Mouse (Mus musculus): ENCODE data around the gene Dapk3. TPM values are rescaled to one million over a fixed set of nuclear protein-coding genes. Genes with fewer than 3 reads are reported as not detected.
"Not testable (repeated sequence)": the region's sequence is repeated elsewhere in the genome, so short reads cannot be mapped to it uniquely, and the experiment has no call there.

Dapk3 gene
- total and polyA plus RNA-seq, 2 experiments from 2014 or later = 56.7 to 60.9 TPM

DNA sequence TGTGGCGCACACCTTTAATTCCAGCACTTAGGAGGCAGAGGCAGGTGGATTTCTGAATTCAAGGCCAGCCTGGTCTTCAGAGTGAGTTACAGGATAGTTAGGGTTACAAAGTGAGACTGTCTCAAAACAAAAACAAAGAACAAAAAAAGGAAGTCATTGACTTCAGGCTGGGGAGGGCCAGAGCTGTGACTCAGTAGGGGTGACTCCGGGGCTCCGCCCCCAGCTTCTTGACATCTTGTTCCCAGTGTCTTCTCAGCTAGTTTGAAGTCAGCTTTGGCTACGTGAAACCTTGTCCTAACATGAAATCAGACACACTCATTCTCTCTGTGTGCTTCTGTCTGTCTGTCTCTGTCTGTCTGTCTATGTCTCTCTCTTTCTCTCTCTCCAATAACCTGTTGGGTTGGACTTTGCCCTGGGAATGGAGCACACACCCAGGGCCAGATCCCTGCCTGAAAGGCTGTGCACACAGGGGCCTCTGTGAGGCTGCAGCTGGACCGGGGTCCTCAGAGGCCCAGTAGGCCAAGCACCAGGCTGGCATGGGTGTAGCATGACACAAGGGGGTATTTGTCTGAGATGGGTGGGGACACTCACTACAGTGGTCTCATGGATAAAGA is 38.7 kb downstream of the Dapk3 start:
- H3K4me3 ChIP-seq (ENCODE audit: low read depth, low read length) = no peak overlapping the region
- H3K27me3 ChIP-seq (ENCODE audit: insufficient read depth, low read length) = no peaks in the 10 kb centered on the region
- peaks cover 38% of the 10 kb centered on the region for H3K36me3 ChIP-seq (ENCODE audit: insufficient read depth, low read length)
- H3K27ac ChIP-seq (ENCODE audit: low read depth, low read length) = no peak overlapping the region
- DNase-seq (ENCODE audit: low spot score) (no peak), ATAC-seq (ENCODE audit: low FRiP score) (0 out of 2 replicates have a peak, but pooled peaks have one; percentile 28)
- H3K4me1 ChIP-seq (ENCODE audit: insufficient read depth, low read length) = no peaks in the 10 kb centered on the region
- no peak overlapping the region for H3K4me2 ChIP-seq (ENCODE audit: low read depth, low read length, poor library complexity, severe bottlenecking)
- WGBS = 87% methylated on average over 5 of the region's 5 CpGs
- H3K9me3 ChIP-seq (ENCODE audit: low read length) = no peaks in the 10 kb centered on the region
- no peak overlapping the region for H3K9ac ChIP-seq (replicated peaks; ENCODE audit: low read length, poor library complexity, severe bottlenecking)
- TF ChIP-seq CTCF (IDR thresholded peaks at IDR 0.05) = no peak

DNA sequence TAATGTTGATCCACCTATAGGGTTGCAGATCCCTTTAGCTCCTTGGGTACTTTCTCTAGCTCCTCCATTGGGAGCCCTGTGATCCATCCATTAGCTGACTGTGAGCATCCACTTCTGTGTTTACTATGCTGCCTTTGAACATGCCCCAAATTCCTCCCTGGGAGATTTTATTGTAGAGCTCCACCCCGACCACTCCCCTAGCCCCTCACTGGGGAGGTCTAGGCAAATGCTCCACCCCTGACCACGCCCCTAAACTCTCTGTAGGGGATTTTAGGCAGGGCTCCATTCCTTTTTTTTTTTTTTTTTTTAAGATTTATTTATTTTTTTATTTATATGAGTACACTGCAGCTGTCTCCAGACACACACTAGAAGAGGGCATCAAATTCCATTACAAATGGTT is 40.9 kb downstream of the Dapk3 start:
- H3K27ac ChIP-seq (ENCODE audit: low read depth, low read length) = not testable (repeated sequence)

DNA sequence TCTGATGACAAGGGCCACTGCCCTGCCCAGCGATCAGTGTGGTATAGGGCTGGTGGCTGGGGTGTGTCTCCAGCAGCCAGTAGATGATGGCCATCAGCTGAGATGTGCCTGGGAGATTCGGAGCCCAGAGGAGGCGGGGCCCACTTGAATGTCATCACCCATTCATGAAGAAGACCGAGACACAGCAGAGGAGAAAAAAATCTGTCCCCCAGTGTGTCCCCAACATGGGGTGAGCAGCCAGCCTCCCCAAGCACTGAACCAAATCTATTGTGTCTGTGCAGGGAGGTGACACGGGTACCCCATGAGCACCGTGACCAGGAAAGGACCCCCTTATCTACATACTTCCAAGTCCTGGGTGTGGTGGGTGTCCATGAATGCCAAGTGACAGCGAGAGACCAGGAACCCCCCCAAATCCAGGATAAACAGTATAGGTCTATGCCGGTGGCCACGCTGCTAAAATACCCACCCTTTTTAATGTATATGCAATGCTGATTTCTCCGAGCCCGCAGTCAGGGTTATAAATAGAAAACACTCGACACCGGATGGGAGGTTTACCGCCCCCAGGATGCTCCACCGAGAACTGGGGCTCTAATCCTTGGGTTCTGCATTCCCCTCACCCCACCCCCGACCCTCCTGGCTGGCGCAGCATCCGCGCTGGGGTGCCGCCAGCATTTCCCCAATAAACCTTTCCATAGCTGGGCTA is 47.1 kb downstream of the Dapk3 start:
- 4% methylated on average over 20 of the region's 20 CpGs for WGBS
- peak overlapping the region; percentile 76 for H3K4me3 ChIP-seq (ENCODE audit: low read depth, low read length)
- ATAC-seq (ENCODE audit: low FRiP score) (no peak), DNase-seq (ENCODE audit: low spot score) (peak; percentile 50)
- H3K27me3 ChIP-seq (ENCODE audit: insufficient read depth, low read length) = no peaks in the 10 kb centered on the region
- peak overlapping the region; percentile 94 for H3K9ac ChIP-seq (replicated peaks; ENCODE audit: low read length, poor library complexity, severe bottlenecking)
- peak overlapping the region; percentile 96 for H3K27ac ChIP-seq (ENCODE audit: low read depth, low read length)
- peaks cover 15% of the 10 kb centered on the region for H3K4me1 ChIP-seq (ENCODE audit: insufficient read depth, low read length)
- no peaks in the 10 kb centered on the region for H3K36me3 ChIP-seq (ENCODE audit: insufficient read depth, low read length)
- no peaks in the 10 kb centered on the region for H3K9me3 ChIP-seq (ENCODE audit: low read length)
- TF ChIP-seq CTCF (IDR thresholded peaks at IDR 0.05) = no peak
- peak overlapping the region; percentile 77 for H3K4me2 ChIP-seq (ENCODE audit: low read depth, low read length, poor library complexity, severe bottlenecking)

More for the DNA sequence above, 40.9 kb downstream of the Dapk3 start:
- DNase-seq (ENCODE audit: low spot score); H3K4me3 ChIP-seq (ENCODE audit: low read depth, low read length); H3K27me3 ChIP-seq (ENCODE audit: insufficient read depth, low read length); H3K4me1 ChIP-seq (ENCODE audit: insufficient read depth, low read length); ATAC-seq (ENCODE audit: low FRiP score); H3K4me2 ChIP-seq (ENCODE audit: low read depth, low read length, poor library complexity, severe bottlenecking); H3K9me3 ChIP-seq (ENCODE audit: low read length); H3K9ac ChIP-seq (replicated peaks; ENCODE audit: low read length, poor library complexity, severe bottlenecking): not testable (repeated sequence)
- H3K36me3 ChIP-seq (ENCODE audit: insufficient read depth, low read length) = peaks cover 26% of the 10 kb centered on the region
- 61% methylated on average over 2 of the region's 2 CpGs for WGBS

DNA sequence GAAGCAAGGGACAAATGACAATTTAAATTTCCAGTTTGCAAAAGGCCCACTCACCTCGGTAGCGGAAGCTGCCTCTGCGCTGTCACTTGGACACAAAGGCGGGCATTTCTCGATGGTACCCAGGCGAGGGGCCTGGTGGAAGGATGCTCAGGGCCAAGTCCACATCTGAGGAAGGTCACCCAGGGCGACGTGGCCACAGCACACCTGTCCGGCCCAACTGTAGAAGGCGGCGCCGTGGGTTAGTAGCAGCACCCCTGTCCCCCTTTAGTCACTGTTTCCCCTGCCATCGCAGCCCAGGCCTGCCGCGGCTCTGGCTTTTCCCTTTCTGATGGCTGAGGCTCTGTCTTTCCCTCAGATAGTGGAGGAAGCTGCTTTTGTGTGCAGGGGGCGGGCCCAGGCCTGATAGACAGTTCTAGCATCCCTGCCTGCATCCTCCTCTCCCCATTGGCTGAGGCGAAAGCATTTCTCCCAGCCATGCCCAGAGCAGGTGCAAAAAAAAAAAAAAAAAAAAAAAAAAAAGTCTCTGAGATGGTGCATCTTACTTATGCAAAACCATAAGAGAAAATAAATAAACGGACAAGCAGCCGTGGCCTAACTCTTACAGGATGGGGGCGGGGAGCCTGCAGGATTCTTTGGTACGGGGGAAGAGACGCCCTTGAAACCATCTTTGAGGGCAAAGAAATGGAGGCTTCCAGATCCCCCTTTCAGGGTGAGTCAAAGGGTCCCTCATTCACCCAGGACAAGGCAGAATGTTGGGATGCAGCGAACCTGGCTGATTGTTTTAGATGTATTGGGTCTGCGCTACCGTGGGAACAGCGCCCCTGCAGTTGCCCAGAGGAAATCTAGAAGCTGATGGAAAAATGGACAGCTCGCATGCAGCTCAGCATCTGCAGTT is 47.9 kb downstream of the Dapk3 start, which contains the start of gene Atcay:
Atcay (minus strand) TSS at position 396 of the 895 bp plus-strand sequence.
- H3K27ac ChIP-seq (ENCODE audit: low read depth, low read length) = peak within 1 kb of the TSS; percentile 96
- H3K9me3 ChIP-seq (ENCODE audit: low read length) = no peaks in the 10 kb centered on the region
- H3K4me2 ChIP-seq (ENCODE audit: low read depth, low read length, poor library complexity, severe bottlenecking) = peak within 1 kb of the TSS; percentile 77
- H3K27me3 ChIP-seq (ENCODE audit: insufficient read depth, low read length) = no peaks in the 10 kb centered on the region
- TF ChIP-seq CTCF (IDR thresholded peaks at IDR 0.05) = peak; percentile 79
- peak; percentile 93 for DNase-seq (ENCODE audit: low spot score)
- peak within 1 kb of the TSS; percentile 76 for H3K4me3 ChIP-seq (ENCODE audit: low read depth, low read length)
- H3K4me1 ChIP-seq (ENCODE audit: insufficient read depth, low read length) = peaks cover 15% of the 10 kb centered on the region
- WGBS = 3% methylated on average over 27 of the region's 27 CpGs
- peak within 1 kb of the TSS; percentile 94 for H3K9ac ChIP-seq (replicated peaks; ENCODE audit: low read length, poor library complexity, severe bottlenecking)
- no peaks in the 10 kb centered on the region; the same call in 1 of the 2 replicates for H3K36me3 ChIP-seq (ENCODE audit: insufficient read depth, low read length)
- ATAC-seq (ENCODE audit: low FRiP score) = peak; percentile 87

DNA sequence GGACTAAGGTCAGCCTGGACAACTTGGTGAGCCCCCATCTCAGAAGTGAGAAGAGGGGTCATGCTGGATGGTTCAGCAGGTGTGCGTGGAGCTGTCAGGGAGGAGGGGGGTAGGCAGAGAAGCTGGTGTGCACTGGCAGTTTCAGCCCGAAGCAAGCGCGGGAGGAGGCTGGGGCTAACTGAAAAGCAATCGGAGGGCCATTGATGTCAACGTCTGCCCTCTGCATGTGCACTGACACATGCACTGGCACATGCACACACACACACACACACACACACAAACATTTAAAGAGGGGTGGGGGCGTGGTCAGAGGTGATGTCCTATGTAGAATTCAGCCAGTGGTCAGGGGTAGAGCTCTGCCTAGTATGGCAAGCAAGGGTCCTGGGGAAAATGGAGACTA is 48.6 kb downstream of the Dapk3 start:
- no peaks in the 10 kb centered on the region; the same call in 1 of the 2 replicates for H3K36me3 ChIP-seq (ENCODE audit: insufficient read depth, low read length)
- H3K4me3 ChIP-seq (ENCODE audit: low read depth, low read length) = peak overlapping the region; percentile 76
- peak overlapping the region; percentile 96 for H3K27ac ChIP-seq (ENCODE audit: low read depth, low read length)
- no peaks in the 10 kb centered on the region for H3K27me3 ChIP-seq (ENCODE audit: insufficient read depth, low read length)
- 42% methylated on average over 7 of the region's 7 CpGs for WGBS
- H3K9me3 ChIP-seq (ENCODE audit: low read length) = no peaks in the 10 kb centered on the region
- H3K4me1 ChIP-seq (ENCODE audit: insufficient read depth, low read length) = peaks cover 15% of the 10 kb centered on the region
- H3K4me2 ChIP-seq (ENCODE audit: low read depth, low read length, poor library complexity, severe bottlenecking) = peak overlapping the region; percentile 77
- DNase-seq (ENCODE audit: low spot score) (no peak), ATAC-seq (ENCODE audit: low FRiP score) (0 out of 2 replicates have a peak, but pooled peaks have one; percentile 1)
- no peak overlapping the region; the same call in 1 of the 2 replicates for H3K9ac ChIP-seq (replicated peaks; ENCODE audit: low read length, poor library complexity, severe bottlenecking)
- no peak for TF ChIP-seq CTCF (IDR thresholded peaks at IDR 0.05)

Data from midbrain, postnatal 0 days (tissue).